Mouse (Mus musculus) erythroid progenitor cell, adult 5-6 weeks (primary cell): ENCODE data around the gene Ccdc50. TPM values are rescaled to one million over a fixed set of nuclear protein-coding genes. Genes with fewer than 3 reads are reported as not detected.

Experiments
- ATAC-seq: replicated peaks from 2 replicates; pipeline ENCODE4 v1.8.0; 2016; ENCODE audit warnings: moderate number of reproducible peaks, mild to moderate bottlenecking, moderate TSS enrichment, inconsistent platforms; ENCODE audit not compliant: poor library complexity, low FRiP score, severe bottlenecking
- total RNA-seq, 2 experiments: library from RNA; stranded (forward) in 1 of 2; stranded (reverse) in 1 of 2; fragments of 150-400 nt in 1 of 2; fragments of 186-747, 209-891 nt in 1 of 2; gene quantifications; 2 replicates each; pipeline versions ENCODE4 v1.2.3 to v1.2.4; 2015 to 2017; ENCODE audit warnings: low replicate concordance in 2 of 2

The Ccdc50 gene
- total RNA-seq, 2 experiments from 2014 or later: 7.6 to 37.3 TPM

DNA sequence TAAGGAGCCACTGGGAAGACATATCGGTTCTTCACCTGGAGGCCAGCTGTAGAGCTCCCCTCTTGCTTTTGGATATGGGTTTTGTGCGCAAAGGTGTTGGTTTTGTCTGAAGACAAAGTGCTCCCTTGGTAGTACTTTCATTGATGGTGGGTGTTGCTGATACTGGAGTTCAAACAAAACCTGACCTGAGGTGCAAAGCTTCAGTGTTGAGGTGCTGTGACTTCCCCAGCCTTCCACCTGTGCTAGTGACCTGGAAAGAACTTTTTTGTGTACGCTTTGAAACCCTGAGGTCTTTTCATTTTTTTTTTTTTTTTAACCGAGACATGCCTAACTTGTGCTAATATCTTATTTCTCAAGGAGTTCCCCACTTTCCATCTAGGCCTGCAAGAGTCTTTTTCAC lies 1.6 kb downstream of the Ccdc50 start:
- no peak for ATAC-seq

DNA sequence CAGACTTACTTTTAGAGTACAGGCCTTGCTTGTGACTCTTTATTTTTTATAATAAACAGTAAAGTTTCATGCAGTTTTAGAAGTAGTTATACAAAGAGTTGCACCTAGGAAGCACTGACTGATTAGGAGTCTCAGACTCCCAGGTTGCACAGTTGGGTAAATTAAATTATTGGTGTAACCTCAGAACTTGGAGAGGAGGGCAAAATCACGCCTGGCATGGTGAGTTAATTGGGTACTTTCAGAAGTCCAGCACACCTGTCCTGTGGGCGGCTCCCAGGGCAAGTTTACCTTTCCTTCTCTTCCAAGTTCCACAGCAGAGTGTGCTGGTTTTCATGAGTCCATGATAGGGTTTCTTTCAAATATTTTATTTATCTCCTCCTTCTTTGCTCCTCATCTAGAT lies 3.2 kb downstream of the Ccdc50 start:
- no peak for ATAC-seq

DNA sequence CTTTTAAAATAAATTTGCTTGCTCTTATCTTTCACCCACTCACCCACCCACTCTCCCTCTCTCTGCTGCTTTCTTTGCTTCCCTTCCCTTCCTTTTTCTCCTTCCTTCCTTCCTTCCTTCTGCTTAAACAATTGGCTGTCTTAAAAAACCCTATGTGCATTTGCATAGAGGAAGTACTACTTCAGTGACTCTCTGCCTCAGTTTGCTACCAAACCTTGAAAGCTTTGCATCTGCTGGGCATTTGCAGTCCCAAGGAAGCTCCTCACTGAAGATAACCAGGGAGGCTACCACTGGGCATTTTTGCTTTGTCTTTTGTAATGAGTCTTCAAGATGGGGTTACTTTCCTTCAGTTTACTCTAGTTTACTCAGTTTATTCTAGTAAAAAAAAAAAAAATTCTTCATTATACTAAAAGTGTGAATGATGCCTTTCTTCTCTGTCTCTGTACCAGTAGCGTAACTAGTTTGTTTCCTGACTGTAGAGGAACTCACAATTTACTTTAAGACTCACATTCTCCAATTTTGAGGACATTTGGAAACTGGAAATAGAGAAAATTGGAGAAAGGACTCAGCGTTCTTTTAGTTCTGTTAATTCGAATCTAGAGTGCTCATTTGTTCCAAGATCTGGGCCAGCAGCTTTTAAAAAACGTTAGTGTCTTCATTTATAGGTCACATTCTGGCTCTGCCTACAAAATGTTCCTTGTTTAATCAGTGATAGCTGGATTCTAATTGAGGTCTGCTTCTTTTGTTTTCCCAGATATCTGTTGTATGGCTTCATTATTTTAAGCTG lies 6.8 kb downstream of the Ccdc50 start:
- ATAC-seq: no peak

DNA sequence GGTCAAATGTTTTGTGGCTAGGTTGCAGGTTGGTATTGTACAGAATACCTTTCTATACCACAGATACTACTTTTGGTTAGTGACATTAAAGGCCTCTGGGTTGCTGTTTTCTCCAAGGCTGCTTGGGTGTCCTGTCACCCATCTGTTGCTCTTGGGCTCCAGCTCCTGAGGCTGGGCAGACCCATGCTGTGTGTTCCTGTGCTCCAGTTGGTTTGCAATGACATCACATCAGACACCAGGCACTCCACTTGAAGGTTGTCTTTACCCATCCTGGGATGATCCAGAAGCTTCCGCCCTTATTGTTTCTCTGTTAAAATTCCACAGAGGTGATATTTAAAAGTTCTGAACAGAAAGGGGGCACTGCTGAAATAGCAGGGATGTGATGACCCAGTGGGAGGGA lies 8.3 kb downstream of the Ccdc50 start:
- no peak for ATAC-seq

DNA sequence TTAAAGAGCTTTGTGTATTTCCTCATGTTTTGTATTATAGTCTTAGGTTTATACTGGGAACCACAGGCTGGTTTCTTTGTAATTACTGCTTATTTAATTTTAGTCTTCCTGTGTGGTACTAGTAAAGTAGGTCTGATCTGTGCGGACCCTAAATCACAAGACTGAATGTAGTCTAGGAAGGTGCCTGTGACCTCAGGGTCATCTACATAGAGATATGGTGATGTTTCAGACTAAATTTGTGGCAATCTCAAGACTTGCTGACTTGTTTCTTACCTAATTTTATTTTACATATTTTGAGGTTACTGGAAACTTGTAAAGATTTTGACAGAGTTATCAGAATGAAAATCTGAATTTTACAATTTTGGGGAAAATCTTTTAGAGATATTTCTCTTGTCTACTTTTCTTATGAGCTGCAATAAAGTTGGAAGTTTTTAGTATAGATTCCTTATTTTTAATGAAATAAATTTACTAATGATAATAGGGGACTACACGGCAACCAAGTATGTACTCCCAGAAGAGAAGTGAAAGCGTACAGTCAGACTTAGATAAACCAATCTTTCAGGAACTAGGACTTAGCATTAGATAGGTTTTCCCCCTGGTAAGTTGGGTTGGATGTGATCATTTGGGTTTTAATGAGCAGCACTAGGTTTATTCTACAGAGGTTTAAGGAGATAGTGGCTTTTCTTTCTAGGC lies 10.5 kb downstream of the Ccdc50 start:
- ATAC-seq: no peak

DNA sequence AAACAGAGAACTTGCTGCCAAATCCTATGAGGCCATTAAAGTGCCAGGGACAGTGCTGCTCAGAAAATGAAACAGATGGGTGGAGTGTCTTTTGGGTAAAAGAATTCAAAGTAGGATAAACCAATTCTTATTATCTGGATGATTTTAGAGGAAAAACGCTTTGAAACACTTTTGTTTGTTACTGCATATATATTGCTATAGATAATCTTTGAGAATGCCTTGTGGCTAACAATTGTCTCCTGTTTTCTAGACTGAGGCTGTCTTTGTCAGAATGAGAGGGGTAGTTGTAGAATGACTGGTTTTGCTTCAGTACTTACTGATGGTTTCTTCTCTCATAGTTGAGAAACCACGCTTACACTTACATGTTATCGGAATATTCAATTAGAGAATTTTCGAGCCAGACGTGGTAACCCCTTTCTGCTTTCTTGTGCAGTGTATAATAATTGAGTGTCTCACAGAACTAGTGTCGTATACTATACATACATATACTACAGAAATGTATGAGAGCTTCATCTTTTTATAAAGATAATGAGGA lies 11.1 kb downstream of the Ccdc50 start:
- no peak for ATAC-seq

DNA sequence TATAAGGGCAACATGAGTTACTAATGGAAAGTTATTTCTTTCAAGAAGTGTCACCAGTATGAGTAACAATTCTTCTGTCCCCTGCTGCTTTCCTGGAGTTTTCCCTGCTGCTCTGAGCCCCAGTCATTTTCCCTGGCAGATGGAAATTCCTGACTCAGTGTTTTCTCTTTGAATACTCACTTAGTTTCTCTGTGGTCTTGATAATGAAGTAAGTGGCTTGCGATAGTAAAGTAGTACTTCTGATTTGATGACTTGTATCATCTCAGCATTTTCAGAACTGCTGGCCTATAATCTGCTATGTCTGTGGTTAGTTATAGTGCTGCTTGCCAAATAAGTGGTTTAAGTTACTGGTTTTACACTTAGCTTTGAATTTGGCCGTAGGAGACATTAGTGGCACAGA lies 12.9 kb downstream of the Ccdc50 start:
- no peak for ATAC-seq

DNA sequence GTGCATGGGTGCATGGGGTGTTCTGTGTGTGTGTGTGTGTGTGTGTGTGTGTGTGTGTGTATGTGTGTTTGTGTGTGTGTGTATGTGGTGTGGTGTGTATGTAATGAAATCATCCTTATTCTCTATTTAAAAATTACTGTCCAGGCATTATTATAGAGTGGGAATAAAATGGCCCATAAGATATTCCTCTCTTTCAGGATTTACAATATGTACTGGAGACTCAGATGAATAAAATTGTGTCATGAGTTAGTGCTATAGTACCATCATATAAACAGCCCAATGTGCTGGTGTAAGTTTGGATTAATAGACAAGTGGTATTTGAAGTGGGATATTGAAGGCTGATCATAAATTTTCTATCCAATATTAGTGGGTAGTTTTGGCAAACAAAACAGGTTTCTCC lies 15.4 kb downstream of the Ccdc50 start:
- no peak for ATAC-seq

DNA sequence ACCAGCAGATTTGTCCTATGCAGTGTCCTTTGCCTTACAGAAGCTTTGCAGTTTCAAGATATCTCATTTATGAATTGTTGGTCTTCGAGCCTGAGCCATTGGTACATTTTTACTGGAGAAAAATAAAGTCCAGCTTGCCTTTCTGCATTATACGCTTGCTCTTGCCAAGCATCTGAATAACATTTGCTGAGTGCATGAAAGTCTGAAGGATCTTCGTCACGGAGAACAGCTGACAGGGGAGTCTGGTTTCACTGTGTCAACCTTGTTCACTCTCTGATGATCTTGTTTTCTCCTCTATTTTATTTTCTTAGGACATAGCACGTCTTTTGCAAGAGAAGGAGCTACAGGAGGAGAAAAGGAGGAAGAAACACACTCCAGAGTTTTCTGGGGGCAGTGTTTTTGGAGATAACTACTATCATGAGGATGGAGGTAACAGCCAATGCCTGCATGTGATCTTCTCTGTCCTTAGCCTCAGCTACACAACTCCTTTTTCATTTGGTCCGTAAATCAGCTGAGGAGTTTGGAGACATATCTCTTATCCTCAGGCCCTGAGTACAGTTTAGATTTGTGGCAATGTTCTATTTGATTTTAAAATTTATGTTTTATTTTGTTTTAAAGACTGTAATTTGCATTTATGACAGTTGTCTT lies 28.4 kb downstream of the Ccdc50 start:
- ATAC-seq: no peak

DNA sequence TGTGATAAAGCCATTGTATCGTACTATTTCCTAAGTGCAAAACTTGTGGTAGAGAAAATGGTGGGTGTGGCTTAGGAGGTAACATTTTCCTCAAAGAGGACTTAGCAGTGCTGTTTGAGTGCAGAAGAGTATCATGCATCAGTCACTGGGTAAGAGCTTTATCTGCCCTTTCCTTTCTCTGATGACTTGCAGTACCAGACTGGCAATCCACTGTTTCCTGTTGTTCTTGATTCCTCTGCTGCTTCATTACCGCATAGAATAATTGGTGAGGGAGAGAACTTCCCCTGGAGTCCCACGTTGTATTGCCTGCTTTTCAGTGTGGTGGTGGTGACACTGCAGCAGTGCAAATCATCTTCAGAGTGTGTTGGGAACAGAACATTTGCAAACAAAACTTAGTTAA lies 29.0 kb downstream of the Ccdc50 start:
- no peak for ATAC-seq

DNA sequence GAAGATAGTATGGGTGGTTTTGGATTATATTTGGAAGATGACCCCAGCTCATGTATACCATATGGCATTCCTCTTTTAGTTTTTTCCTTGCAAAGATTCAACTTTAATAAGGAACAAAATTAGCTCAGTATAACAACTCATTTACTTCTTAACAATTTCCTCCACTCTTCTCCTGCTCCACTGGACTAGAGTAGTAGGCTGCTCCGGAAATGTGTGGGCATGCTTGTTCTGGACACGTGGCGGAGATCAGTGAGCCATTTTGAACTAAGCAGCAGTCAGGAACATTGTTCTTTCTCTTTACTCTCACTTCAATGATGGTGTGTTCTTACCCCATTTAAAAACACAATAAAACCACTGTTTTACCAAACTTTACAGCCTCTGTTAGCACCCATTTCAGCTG lies 32.3 kb downstream of the Ccdc50 start:
- ATAC-seq: no peak

DNA sequence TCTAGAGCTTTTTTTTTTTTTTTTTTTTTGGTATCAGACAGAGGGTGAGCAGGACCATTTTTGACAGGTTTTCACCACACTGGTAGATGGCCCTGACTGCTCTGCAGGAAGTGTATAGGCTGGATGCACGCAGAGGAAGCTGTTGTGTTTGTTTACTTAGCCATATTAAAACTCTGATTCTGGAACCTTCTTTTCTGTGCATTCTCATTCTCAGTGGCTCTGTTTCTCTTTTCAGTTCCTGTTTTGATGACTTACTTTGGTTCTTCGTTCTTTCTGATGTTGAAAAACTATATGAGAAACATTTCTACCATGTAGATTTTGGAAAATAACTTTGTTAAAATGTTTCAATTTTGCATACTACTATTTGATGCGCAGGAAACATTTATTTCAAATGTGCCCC lies 46.4 kb downstream of the Ccdc50 start:
- ATAC-seq: no peak

DNA sequence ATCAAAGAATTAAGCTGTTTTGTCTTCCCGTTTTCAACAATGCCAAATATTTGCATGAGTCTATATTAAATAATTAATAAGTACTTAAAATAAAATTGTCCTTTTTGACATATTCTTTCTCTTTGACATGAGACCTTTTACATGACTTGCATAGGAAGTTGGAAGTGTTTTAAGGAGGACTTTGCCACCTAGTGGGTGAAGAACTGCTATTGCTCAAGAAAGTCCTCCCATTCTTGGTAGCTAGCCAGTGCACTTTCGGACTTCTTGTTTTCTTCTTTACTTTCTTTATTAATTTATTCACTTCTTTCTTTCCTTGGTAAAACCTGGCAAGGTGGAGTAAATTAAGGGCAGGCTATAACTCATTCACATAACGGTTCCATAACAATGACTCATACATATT lies 55.3 kb downstream of the Ccdc50 start:
- no peak for ATAC-seq

DNA sequence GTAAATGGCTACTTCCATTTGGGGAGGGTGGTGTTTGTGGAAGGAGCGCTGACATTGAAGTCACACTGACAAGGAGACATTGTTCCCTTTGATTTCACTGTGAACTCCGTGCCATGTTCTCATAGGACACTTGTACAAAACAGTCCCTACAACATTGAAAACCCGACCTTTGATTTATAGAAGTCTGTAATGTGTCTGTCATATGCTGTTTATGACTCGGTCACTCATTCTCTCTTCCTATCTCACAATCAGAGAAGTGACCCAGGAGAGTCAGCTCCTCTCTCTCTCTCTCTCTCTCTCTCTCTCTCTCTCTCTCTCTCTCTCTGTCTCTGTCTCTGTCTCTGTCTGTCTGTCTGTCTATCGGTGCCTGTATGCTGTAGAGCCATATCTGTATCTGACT lies 60.7 kb downstream of the Ccdc50 start:
- no peak for ATAC-seq

DNA sequence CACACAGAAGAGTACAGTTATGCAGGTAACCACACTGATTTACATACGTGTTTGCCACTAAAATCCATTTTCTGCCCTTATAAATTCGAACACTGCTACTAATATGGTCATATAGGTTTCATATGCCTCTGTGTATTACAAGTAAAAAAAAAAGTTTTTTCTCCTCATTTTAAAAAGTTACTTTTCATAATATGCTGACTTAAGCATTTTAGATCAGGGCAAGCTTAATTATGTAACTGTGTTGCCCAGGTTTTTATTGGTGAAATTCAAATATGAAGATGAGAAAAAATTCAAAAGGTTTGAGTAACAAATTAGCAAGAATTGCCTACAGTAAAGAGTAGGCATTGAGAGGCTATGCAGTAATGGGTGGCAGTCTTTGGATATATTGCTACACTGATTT lies 62.0 kb downstream of the Ccdc50 start:
- no peak for ATAC-seq

DNA sequence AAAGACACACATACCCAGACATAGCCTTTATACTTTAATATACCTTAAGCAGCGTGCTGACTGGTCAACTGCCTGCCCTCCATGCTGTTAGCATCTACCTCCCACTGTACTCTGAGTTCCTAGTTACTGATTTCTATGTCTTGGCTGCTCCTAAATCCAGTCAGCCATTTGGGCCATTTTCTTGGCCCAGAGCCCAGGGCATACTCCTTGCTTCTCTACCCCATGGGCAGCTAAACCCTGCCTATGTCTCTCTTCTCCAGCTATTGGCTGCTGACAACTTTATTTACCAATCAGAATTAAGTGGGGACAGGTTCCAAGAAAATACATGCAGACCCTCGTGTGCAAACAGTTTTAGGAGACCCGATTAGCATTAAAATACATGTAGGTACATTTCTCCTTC lies 64.7 kb downstream of the Ccdc50 start:
- ATAC-seq: no peak

DNA sequence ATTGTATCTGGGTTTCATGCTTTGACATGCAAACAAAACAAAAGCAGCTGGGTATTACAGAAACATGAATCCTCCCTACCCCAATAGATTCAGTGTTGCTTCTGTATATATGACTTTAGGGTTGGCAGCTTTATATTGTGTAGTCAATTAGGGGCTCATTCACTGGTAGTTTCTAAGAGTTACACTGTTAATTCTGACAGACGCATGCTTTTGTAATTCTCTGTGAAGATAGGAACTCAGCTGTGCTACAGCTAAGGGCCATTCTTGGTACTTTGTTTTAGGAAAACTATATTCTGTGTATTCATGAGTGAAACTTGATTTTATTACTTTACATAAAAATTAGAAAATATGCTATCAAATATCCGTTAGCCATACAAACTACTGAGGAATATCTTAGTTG lies 65.2 kb downstream of the Ccdc50 start:
- ATAC-seq: no peak

DNA sequence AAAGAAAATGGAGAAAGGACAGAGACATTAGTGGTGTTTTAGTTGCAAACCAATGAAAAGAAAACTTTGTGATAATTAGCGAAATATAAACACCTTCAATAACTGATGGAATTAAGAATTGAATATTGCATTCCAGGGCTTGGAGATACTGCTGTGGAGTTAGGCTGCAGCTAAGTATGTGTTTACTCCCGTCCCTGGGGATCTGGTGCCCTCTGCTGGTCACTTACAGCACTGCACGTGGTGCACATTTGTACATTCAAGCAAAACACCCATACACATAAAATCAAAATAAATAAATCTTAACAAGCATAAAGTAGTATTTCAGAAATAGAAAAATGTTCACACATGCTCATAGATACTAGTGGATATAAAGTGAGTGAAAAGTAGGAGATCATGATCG lies 68.6 kb downstream of the Ccdc50 start:
- ATAC-seq: 0 out of 2 replicates have a peak, but pooled peaks have one; percentile 59

DNA sequence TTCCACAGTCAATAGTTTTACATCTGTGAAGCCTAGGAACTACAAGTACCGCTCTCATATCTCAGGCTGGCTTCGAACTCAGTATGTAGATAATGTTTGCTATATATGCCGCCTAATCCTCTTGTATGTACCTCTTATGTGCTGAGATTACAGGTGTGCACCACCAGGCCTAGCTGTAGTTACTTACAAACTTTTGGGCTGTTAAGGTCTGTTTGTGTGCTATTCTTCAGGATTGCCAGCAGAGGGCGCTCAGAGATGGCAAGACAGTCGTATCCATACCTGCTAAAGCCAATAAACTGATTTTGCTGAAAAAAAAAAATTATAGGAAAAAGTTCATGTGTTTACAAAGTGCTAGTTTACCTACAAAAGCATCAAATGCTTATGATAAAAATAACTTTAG lies 80.1 kb downstream of the Ccdc50 start:
- peak; percentile 63 for ATAC-seq

DNA sequence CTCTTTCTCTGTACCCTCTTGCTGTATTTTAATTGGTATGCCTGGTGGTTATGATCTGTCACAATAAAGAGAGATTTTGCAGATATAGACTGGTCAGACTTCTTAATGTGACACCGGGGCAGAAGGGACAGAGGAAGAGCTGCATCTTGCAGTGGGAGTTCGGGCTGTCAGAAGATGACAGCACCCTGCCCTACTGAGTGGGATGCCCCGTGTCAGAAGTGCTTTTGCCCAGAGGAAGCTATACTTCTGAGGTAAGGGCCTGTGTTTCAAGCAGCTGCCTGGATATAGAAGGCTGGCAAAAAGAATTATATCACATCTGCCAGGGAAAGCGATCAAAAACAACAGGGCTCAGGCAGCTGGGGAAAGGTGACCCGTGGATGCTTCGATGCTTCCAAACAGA lies 82.7 kb downstream of the Ccdc50 start:
- ATAC-seq: no peak

DNA sequence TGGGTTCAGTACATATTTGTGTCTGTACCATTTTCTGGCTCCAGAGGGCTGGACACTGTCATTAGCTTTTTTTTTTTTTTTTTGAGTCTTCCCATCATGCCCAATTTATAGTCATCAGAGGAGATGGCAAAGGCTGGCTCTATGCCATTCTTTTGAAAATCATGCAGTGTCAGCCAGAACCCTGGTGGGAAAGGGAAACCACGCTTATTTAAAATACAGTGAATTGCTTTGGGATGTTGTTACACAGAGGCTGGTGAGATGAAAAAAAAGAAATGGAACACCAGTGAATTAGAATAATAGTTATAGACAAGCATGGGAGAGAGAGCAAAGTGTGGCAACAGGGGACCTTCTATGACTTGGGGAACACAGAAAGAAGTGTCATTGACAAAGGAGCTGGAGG lies 95.2 kb downstream of the Ccdc50 start:
- no peak for ATAC-seq
